Mouse (Mus musculus) frontal cortex, adult 2 months (tissue): Measurements from ENCODE around the gene Gm20865. TPM values are rescaled to one million over a fixed set of nuclear protein-coding genes. Genes with fewer than 3 reads are reported as not detected.
"Not testable (repeated sequence)": the region's sequence is repeated elsewhere in the genome, so short reads cannot be mapped to it uniquely, and the experiment has no call there.

Experiments
- DNase-seq, 2 experiments: peaks; one replicate each; pipeline ENCODE4 v3.0.0; 2022; ENCODE audit warnings: low spot score in 1 of 2; ENCODE audit errors: extremely low spot score in 1 of 2
- polyA plus RNA-seq: library from polyadenylated mRNA; depleted of rRNA; stranded (reverse); fragments of >200 nt; gene quantifications from 2 replicates; pipeline ENCODE4 v1.2.3, GENCODE M21; 2012; rRNA removed

Gene Gm20865
- polyA plus RNA-seq: not detected in 2 replicates

GRCm38 (mm10) chrY:21241275-21241674, at the start of gene Gm20865:
Gene Gm20865 (plus strand): TSS chrY:21241575.
- not testable (repeated sequence) for DNase-seq

Other genes starting within 250 kb of the Gm20865 start
- gene Gm29866, start 247.9 kb upstream of the Gm20865 start, polyA plus RNA-seq: not detected in 2 replicates
- not detected in 2 replicates for gene Gm20909, start 77.0 kb upstream of the Gm20865 start, polyA plus RNA-seq